Comparison of ENCODE assay signal across 2 mouse cellular contexts in genomic region chr6:122304790-122305555, GRCm38 (mm10).
A peak's percentile ranks its signal among the peaks of the same experiment; 100 is the strongest.
TF ChIP-seq lines count a peak whose summit lies in the region.

No protein-coding gene starts in this region.

TF ChIP-seq in CH12.LX, 34 proteins besides CTCF, POLR2A, EP300 and RAD21:
- TF ChIP-seq E2F4 (IDR thresholded peaks at IDR 0.05; ENCODE audit: insufficient replicate concordance, low read depth, low read length) (no peak), USF1 (IDR thresholded peaks at IDR 0.05; ENCODE audit: low read depth, low read length) (peak; percentile 57), TBP (conservative IDR thresholded peaks at IDR 0.05; ENCODE audit: low read depth, low read length) (no peak), USF2 (conservative IDR thresholded peaks at IDR 0.05; ENCODE audit: low read depth, low read length) (peak; percentile 17; the same call in 1 of the 2 replicates), BHLHE40 (IDR thresholded peaks at IDR 0.05; ENCODE audit: low read depth, low read length) (0 out of 2 replicates have a peak, but pooled peaks have one; percentile 12), KAT2A (IDR thresholded peaks at IDR 0.05; ENCODE audit: insufficient replicate concordance, low read length) (no peak)

TF ChIP-seq in MEL, 35 proteins besides CTCF, POLR2A, EP300 and RAD21:
- no peak for TF ChIP-seq MYB (IDR thresholded peaks at IDR 0.05; ENCODE audit: low read depth, low read length)
- TF ChIP-seq USF1 (IDR thresholded peaks at IDR 0.05; ENCODE audit: low read depth, low read length) = peak; percentile 53; the same call in 1 of the 2 replicates
- no peak for TF ChIP-seq ETS1 (IDR thresholded peaks at IDR 0.05; ENCODE audit: low read depth, low read length)
- TF ChIP-seq NELFE (IDR thresholded peaks at IDR 0.05; ENCODE audit: low read depth, low read length) = no peak
